Mouse (Mus musculus): ENCODE measurements at regions not wholly inside any gene's neighbourhood (a gene's known extent, or its start where the extent isn't known, plus 50 kb on each side); places are given as distances from the start of the nearest gene placed in this dataset.

DNA sequence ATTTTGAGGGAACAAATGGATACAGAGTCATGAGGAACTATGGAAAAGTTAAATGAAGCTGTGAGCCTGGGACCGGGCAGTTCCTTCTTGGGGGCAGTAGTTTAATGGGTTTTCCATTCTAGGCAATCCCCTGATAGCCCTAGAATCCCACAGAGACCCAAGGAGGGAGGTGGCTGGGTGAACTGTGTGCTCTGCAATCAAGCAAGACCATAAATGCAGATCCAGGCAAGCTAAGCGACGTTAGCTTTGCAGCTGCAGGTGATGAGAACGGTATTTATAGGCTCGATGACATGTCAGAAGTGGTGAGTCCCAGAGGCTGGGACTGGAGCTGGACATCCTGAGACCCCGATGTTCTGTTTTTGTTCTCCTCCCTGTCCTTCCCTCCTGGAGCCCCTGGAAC lies 108.2 kb downstream of the Zfp36l1 start:
- no peak for TF ChIP-seq GATA1 (IDR thresholded peaks at IDR 0.05; ENCODE audit: low read depth, low read length)
- no peak for TF ChIP-seq MAFK (IDR thresholded peaks at IDR 0.05; ENCODE audit: borderline replicate concordance, low read depth, low read length)
- no peak for TF ChIP-seq TCF12 (IDR thresholded peaks at IDR 0.05; ENCODE audit: low read depth, low read length)
- TF ChIP-seq CTCF (IDR thresholded peaks at IDR 0.05 in 2 of 3, conservative IDR thresholded peaks at IDR 0.05 in 1 of 3; ENCODE audit: control insufficient read depth in 1 of 3, insufficient read depth in 1 of 3, low read depth in 2 of 3, low read length in 3 of 3, poor library complexity in 1 of 3, severe bottlenecking in 1 of 3), result no peak
- TF ChIP-seq POLR2AphosphoS5 (IDR thresholded peaks at IDR 0.05; ENCODE audit: borderline replicate concordance, low read depth, low read length), result no peak
- no peak for TF ChIP-seq POLR2A (IDR thresholded peaks at IDR 0.05; ENCODE audit: control insufficient read depth in 1 of 2, insufficient read depth in 1 of 2, low read depth in 1 of 2, low read length in 2 of 2, poor library complexity in 1 of 2)
- no peak for TF ChIP-seq ZKSCAN1 (IDR thresholded peaks at IDR 0.05; ENCODE audit: low read depth, low read length)
- TF ChIP-seq E2F4 (IDR thresholded peaks at IDR 0.05; ENCODE audit: borderline replicate concordance, low read depth, low read length), result no peak
- no peak for TF ChIP-seq RAD21 (IDR thresholded peaks at IDR 0.05; ENCODE audit: low read depth, low read length)
- no peak for TF ChIP-seq EP300 (IDR thresholded peaks at IDR 0.05; ENCODE audit: low read depth in 1 of 2, low read length in 2 of 2)
